Mouse (Mus musculus): ENCODE results near the gene Ifit3. TPM values are rescaled to one million over a fixed set of nuclear protein-coding genes. Genes with fewer than 3 reads are reported as not detected.
A peak's percentile ranks its signal among the peaks of the same experiment; 100 is the strongest.
"Not testable (repeated sequence)": the region's sequence is repeated elsewhere in the genome, so short reads cannot be mapped to it uniquely, and the experiment has no call there.

Gene Ifit3
- polyA plus RNA-seq, 1 experiment = 15.3 TPM

DNA sequence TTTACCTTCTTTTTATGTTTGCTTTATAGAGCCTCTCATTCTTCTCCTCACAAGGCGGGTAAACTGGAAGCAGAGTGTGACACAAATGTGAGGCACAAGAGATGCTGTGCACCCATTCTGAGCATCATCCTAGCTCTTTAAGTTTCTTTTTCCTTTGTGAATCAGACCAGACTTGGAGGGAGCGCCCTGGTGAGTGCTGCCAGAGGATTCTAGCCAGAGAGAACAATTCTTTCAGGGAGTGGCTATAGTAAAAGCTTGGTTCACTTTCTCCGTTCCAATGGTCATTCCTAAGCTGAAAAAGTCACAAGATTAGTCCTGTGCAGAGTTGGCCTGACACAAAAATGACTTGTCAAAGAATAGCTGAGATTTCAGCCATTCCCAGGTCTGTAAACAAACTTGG, 26.7 kb upstream of the Ifit3 start:
- no peak overlapping the region for H3K4me3 ChIP-seq (ENCODE audit: insufficient read depth, low read length)
- peaks cover 9% of the 10 kb centered on the region for H3K4me1 ChIP-seq (ENCODE audit: control insufficient read depth, insufficient read depth, low read length)
- H3K27ac ChIP-seq (ENCODE audit: insufficient read depth, low read length) = peak overlapping the region; percentile 32; the same call in 1 of the 2 replicates
- TF ChIP-seq CTCF (IDR thresholded peaks at IDR 0.05; ENCODE audit: borderline replicate concordance, insufficient read depth, low read length) (no peak), POLR2A (IDR thresholded peaks at IDR 0.05; ENCODE audit: low read depth, low read length) (no peak)

DNA sequence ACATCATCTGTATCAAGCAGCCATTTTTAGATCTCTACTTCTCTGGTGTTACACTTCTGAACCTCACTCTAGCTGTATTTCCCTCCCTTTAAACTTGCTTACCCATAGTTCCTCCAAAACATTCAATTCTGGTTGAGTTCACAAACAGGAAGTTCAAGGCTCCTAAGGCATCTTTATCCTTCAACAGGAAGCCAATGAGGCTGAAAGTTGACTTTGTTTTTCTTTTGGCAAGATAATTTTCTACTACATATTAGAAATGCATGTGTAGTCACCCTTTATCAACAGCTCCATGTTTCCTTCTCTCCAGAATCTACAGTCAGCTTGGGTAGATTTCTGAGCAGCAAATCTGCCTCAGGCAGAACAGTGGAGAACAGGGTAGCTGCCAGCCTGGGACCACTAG, 20.8 kb upstream of the Ifit3 start:
- H3K4me3 ChIP-seq (ENCODE audit: insufficient read depth, low read length) = no peak overlapping the region
- no peaks in the 10 kb centered on the region for H3K4me1 ChIP-seq (ENCODE audit: control insufficient read depth, insufficient read depth, low read length)
- TF ChIP-seq POLR2A (IDR thresholded peaks at IDR 0.05; ENCODE audit: low read depth, low read length) (no peak), CTCF (IDR thresholded peaks at IDR 0.05; ENCODE audit: borderline replicate concordance, insufficient read depth, low read length) (no peak)
- no peak overlapping the region for H3K27ac ChIP-seq (ENCODE audit: insufficient read depth, low read length)

DNA sequence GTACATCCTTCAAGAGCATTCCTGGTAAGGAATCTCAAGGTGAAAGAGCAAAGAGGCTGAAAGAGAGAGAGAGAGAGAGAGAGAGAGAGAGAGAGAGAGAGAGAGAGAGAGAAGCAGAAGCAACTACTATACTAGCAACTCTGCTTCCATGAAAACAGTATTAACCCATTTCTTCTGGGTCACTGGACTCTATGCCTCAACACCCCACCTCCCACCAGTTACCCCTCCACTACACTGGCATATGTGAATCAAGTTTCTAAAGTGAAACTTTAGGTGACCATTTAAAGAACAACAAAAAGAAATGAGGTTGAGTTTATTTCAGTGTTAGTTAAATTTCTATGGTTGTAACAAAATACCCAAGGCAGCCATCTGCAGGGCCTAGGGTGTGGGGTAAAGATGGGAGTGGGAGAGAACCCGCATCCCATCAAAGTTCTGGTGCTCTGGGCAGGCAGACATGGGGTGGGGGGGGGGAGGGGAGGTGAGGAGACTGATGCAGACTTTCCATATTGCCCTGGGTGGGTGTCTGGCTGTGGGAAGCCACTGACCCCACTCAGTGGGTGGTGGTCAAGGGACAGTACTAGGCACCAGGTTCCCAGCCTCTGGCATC, 17.1 kb upstream of the Ifit3 start:
- no peak for TF ChIP-seq POLR2A (IDR thresholded peaks at IDR 0.05; ENCODE audit: low read depth, low read length)
- no peak for TF ChIP-seq CTCF (IDR thresholded peaks at IDR 0.05; ENCODE audit: borderline replicate concordance, insufficient read depth, low read length)
- Histone ChIP-seq H3K4me3 (ENCODE audit: insufficient read depth, low read length) (no peak overlapping the region), H3K27ac (ENCODE audit: insufficient read depth, low read length) (no peak overlapping the region), H3K4me1 (ENCODE audit: control insufficient read depth, insufficient read depth, low read length) (peaks cover 2% of the 10 kb centered on the region; the same call in 1 of the 2 replicates)

DNA sequence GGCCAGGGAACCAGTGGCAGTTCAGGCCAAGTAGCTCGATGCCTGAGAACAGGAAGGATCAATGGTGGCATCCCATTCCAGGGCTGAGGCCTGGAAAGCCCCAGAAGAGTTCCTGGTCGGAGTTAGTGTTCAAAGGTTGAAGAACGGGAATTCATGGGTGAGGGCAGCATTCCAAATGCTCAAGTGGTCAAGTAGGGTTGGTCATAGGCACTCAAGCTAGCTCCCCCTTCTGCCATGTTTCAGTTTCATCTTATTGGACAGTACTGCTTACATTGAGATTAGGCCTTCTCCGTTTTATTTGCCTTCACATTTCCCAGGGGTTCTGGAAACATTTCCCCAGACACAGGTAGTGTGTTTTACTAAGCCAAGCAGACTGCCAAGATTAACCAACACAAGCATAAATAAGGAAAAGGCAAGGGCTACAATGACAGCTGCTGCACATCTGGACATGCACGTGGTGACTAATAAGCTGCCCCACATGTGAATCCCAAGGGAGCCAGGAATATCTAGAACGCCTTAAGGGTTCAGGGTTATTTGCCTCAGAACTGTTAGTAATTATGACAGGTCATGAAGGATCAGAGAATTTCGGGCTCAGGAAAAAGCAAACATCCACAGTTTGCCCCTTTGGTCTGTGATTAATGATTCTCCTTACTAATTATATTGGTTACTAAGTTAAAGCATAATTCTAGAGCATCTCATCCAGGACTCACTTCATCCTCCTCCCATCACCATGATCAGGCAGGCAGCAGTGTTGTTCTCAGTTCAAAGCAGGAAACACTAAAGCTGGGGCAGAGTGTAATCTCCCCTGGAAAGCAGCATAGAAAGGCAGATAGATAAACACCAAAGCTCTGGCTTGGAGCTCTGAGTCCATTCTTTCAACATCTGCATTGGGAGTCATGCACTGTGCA, 14.1 kb upstream of the Ifit3 start:
- no peak overlapping the region for H3K4me3 ChIP-seq (ENCODE audit: insufficient read depth, low read length)
- H3K27ac ChIP-seq (ENCODE audit: insufficient read depth, low read length) = no peak overlapping the region
- TF ChIP-seq CTCF (IDR thresholded peaks at IDR 0.05; ENCODE audit: borderline replicate concordance, insufficient read depth, low read length) = no peak
- no peak for TF ChIP-seq POLR2A (IDR thresholded peaks at IDR 0.05; ENCODE audit: low read depth, low read length)
- H3K4me1 ChIP-seq (ENCODE audit: control insufficient read depth, insufficient read depth, low read length) = peaks cover 2% of the 10 kb centered on the region; the same call in 1 of the 2 replicates

DNA sequence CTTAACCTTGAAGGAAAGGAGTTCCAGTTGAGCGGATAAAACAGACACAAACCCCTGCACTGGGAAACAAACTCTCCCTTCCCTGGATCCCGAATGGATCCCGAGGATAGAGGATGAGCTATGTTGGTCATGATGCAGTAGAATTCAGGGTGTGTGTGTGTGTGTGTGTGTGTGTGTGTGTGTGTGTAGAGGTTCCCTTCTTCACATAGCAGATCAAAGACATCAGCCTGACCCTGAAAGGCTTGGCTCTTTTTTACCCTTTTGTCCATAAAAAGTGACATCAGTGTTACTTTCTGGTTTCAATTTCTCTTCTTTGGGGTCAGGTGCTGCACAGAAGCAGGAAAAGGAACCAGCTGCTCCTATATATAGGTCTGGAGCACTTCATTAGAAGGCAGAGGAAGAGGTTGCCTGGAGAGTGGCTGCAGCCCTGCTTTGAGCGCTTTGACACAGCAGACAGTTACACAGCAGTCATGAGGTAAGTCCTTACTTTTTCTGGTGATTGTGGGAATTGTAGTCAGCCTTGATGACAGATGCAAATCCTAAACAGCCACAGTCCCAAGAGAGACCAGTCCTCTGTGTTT, 13.3 kb upstream of the Ifit3 start:
- no peak overlapping the region for H3K4me3 ChIP-seq (ENCODE audit: insufficient read depth, low read length)
- no peak overlapping the region for H3K27ac ChIP-seq (ENCODE audit: insufficient read depth, low read length)
- TF ChIP-seq CTCF (IDR thresholded peaks at IDR 0.05; ENCODE audit: borderline replicate concordance, insufficient read depth, low read length) = no peak
- TF ChIP-seq POLR2A (IDR thresholded peaks at IDR 0.05; ENCODE audit: low read depth, low read length) = no peak
- H3K4me1 ChIP-seq (ENCODE audit: control insufficient read depth, insufficient read depth, low read length) = peaks cover 4% of the 10 kb centered on the region

DNA sequence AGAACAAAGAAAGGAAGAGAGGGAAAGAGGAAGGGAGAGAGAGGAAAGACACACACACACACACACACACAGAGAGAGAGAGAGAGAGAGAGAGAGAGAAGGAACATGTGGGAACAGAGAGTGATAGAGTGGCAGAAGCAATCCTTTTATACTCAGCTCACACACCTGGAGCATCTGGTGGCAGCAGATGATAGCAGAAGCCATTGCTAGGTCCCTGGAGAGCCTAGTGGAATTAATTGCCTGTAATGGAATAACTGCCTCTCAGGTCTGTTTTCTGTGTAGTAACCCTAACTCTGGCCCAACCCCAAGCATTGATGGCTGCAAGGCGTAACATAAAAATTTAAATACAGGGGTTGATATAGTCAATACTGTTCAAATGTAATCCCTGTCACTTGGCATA, 12.3 kb upstream of the Ifit3 start:
- H3K4me3 ChIP-seq (ENCODE audit: insufficient read depth, low read length) = no peak overlapping the region
- no peak for TF ChIP-seq CTCF (IDR thresholded peaks at IDR 0.05; ENCODE audit: borderline replicate concordance, insufficient read depth, low read length)
- TF ChIP-seq POLR2A (IDR thresholded peaks at IDR 0.05; ENCODE audit: low read depth, low read length) = no peak

DNA sequence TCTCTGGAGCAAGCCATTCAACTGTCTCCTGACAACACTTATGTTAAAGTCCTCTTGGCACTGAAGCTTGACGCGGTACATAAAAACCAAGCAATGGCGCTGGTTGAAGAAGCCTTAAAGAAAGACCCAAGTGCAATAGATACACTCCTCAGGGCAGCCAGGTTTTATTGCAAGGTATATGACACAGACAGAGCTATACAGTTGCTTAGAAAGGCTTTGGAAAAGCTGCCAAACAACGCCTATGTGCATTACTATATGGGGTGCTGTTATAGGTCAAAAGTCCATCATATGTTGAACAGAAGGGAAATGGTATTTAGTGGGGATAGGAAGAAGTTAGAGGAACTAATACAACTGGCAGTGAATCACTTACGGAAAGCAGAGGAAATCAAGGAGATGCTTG, 9.7 kb upstream of the Ifit3 start:
- Histone ChIP-seq H3K4me3 (ENCODE audit: insufficient read depth, low read length) (no peak overlapping the region), H3K27ac (ENCODE audit: insufficient read depth, low read length) (no peak overlapping the region), H3K4me1 (ENCODE audit: control insufficient read depth, insufficient read depth, low read length) (peaks cover 4% of the 10 kb centered on the region)
- TF ChIP-seq POLR2A (IDR thresholded peaks at IDR 0.05; ENCODE audit: low read depth, low read length) (no peak), CTCF (IDR thresholded peaks at IDR 0.05; ENCODE audit: borderline replicate concordance, insufficient read depth, low read length) (no peak)

More for the DNA sequence above, 12.3 kb upstream of the Ifit3 start:
- H3K4me1 ChIP-seq (ENCODE audit: control insufficient read depth, insufficient read depth, low read length) = peaks cover 4% of the 10 kb centered on the region
- H3K27ac ChIP-seq (ENCODE audit: insufficient read depth, low read length) = no peak overlapping the region

DNA sequence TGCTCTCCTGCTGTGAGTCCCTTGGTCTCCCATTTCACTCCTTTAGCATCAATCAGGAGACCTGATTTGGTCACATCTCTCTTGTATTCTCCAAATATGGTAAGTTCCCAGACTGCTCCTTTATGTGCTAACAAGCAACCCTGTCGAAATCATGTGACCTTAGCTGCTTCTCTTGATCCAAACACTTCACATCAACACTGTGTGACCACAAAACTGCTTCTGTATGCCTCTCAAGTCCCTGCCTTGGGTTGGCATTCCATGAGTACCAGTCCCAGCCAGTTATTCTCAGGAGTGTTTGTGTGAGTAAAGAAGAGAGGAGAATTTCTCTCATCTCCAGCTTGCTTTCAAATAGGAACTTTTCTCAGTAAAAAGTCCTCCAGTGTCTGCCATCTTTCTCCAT, 6.2 kb upstream of the Ifit3 start:
- Histone ChIP-seq H3K4me3 (ENCODE audit: insufficient read depth, low read length) (no peak overlapping the region), H3K27ac (ENCODE audit: insufficient read depth, low read length) (no peak overlapping the region), H3K4me1 (ENCODE audit: control insufficient read depth, insufficient read depth, low read length) (peaks cover 2% of the 10 kb centered on the region; the same call in 1 of the 2 replicates)
- TF ChIP-seq POLR2A (IDR thresholded peaks at IDR 0.05; ENCODE audit: low read depth, low read length) (no peak), CTCF (IDR thresholded peaks at IDR 0.05; ENCODE audit: borderline replicate concordance, insufficient read depth, low read length) (no peak)

DNA sequence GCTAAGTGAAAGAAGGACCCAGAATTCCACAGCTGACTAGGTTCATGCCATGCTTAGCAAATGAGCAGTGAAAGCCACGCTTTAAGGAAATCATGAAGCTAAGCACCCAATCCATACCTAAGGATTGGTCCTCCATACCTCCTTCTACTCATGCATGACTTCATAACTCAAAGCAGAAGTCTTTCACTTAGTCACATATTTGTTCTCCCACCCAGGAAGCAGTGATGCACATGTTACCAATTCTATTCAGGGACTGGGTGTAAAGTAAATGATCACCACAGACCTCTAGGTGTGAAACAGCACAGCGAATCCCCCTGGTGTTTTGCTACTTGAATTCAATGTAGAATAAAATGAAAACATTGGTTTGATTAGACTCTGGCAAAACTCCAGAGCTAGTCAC, 635 bp upstream of the Ifit3 start:
- H3K27ac ChIP-seq (ENCODE audit: insufficient read depth, low read length); H3K4me1 ChIP-seq (ENCODE audit: control insufficient read depth, insufficient read depth, low read length); H3K4me3 ChIP-seq (ENCODE audit: insufficient read depth, low read length): not testable (repeated sequence)

DNA sequence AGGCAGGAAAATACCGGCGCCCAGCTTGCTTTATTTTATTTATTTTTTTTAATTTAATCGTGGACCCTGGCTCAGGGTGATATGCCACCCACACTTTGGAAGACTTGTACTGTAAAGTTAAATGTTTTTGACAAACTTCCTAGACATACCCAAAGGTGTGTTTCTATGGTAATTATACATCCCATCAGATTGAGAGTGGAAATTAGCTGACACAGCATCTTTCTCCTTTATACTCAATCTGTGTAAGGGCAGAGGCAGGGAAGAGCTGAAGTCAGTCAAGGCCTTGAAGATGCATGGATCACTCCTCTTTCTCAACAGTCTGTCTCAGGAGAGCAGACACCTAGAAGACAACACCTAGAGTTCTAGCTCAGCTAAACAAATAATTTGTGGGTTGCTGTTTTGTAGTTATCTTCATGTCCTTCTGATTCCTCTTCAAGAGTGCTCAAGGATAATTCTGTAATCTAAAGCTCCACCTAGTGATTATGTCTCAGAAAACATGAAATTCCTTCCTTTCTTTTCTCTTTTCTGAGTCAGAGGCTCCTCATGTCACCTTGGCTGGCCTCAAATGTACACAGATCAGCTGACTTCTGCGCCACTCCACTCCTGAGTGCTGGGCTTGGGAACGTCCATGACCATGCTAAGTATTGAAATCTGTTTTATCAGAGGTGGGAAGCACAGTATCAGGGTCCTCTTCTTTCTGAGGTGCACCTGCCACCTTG, 2.6 kb downstream of the Ifit3 start:
- not testable (repeated sequence) for H3K4me1 ChIP-seq (ENCODE audit: control insufficient read depth, insufficient read depth, low read length); H3K4me3 ChIP-seq (ENCODE audit: insufficient read depth, low read length); H3K27ac ChIP-seq (ENCODE audit: insufficient read depth, low read length)

DNA sequence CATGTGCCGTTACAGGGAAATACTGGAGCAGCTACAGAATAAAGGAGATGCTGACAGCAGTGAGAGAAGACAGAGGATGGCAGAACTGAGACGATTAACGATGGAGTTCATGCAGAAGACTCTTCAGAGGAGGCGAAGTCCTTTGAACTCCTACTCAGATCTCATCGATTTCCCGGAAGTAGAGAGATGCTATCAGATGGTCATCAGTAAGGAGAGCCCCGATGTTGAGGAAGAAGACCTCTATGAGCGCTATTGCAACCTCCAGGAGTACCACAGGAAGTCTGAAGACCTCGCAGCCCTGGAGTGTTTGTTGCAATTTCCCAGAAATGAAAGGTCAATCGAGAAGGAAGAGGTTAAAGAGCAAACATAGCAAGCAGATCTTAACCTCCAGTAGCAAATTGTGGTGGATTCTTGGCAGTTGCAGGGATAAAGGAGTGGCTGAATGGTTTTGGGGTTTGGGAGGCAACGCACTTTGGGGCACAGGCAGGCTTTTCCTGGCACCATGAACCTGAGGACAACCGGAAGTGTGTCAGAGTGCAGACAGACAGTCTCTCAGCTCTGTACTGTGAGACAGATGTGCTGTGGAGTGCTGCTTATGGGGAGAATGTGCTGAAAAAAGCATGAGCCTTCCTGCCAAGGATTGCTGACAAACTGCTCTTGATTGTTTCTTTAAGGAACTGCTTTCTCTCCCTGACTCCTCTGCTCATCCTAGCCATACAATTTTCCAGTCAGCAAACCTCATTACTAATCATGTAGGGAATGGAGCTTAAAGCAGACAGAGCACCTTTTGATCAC, 4.8 kb downstream of the Ifit3 start:
- H3K4me1 ChIP-seq (ENCODE audit: control insufficient read depth, insufficient read depth, low read length); H3K4me3 ChIP-seq (ENCODE audit: insufficient read depth, low read length); H3K27ac ChIP-seq (ENCODE audit: insufficient read depth, low read length): not testable (repeated sequence)

Measured in embryonic fibroblast, embryonic 13.5 days (primary cell).